Mouse (Mus musculus): Measurements from ENCODE around the gene Washc2.

DNA sequence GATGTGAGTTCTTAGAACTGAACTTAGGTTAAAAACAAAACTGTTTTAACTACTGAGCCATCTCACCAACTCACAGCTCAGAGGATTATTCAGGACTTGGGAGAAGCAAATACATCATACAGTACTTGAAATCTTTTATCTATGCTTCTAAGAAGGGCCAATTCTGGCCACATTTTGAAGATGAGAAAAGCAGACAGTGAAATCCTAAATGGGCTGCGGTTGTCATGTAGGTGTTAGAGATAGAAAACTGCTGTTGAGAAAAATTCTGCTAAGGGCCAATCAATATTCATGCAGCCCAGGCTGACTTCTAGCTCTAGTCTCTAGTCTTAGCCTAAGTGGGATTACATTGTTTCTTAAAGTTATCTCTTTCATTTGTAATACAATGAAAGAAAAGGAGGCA is 41.5 kb upstream of the Washc2 start:
- no peak for TF ChIP-seq CTCF (IDR thresholded peaks at IDR 0.05; ENCODE audit: low read depth)
- TF ChIP-seq EP300 (IDR thresholded peaks at IDR 0.05; ENCODE audit: low read depth), result no peak

All from liver, embryonic 14.5 days (tissue).